Mouse (Mus musculus) limb, embryonic 13.5 days (tissue): ENCODE results near the gene Tmco1. TPM values are rescaled to one million over a fixed set of nuclear protein-coding genes. Genes with fewer than 3 reads are reported as not detected.
A peak's percentile ranks its signal among the peaks of the same experiment; 100 is the strongest.

Source experiments
- ATAC-seq: fragments of 200-750 bp; cut with Nextera tagmentation; 2 replicates; pipeline ENCODE4 v1.8.0; 2017; ENCODE audit warnings: low read depth, moderate number of reproducible peaks, moderate TSS enrichment; ENCODE audit not compliant: low FRiP score
- H3K27ac ChIP-seq: fragments of 300-500 bp; sonication (generic); 2 replicates; pipeline ENCODE4 v1.5.1; 2015; ENCODE audit warnings: inconsistent platforms, mild to moderate bottlenecking, moderate library complexity
- H3K27me3 ChIP-seq: fragments of 300-500 bp; sonication (generic); 2 replicates; pipeline ENCODE4 v1.6.1; 2015; ENCODE audit warnings: mild to moderate bottlenecking, inconsistent platforms
- H3K36me3 ChIP-seq: fragments of 300-500 bp; sonication (generic); 2 replicates; pipeline ENCODE4 v1.6.1; 2015; ENCODE audit warnings: inconsistent platforms, mild to moderate bottlenecking, moderate library complexity
- H3K4me1 ChIP-seq: fragments of 300-500 bp; sonication (generic); 2 replicates; pipeline ENCODE4 v1.6.1; 2015; ENCODE audit warnings: inconsistent platforms
- H3K4me2 ChIP-seq: fragments of 300-500 bp; sonication (generic); replicated peaks from 2 replicates; pipeline ENCODE4 v1.6.1; 2015; ENCODE audit warnings: inconsistent platforms, mild to moderate bottlenecking, moderate library complexity
- H3K4me3 ChIP-seq: fragments of 300-500 bp; sonication (generic); 2 replicates; pipeline ENCODE4 v1.5.1; 2015; ENCODE audit warnings: moderate library complexity, mild to moderate bottlenecking, inconsistent platforms
- H3K9ac ChIP-seq: fragments of 300-500 bp; sonication (generic); 2 replicates; pipeline ENCODE4 v1.6.1; 2015; ENCODE audit warnings: mild to moderate bottlenecking, inconsistent platforms
- H3K9me3 ChIP-seq: fragments of 300-500 bp; sonication (generic); 2 replicates; pipeline ENCODE4 v1.6.1; 2016; ENCODE audit warnings: inconsistent platforms
- WGBS: fragments of 180-500 bp; shearing (Covaris S2); methylation state at CpG from one replicate; pipeline ENCODE4 v1.1.7; 2015; 5-methylcytosine and 5-hydroxymethylcytosine counted together
- polyA plus RNA-seq: library from polyadenylated mRNA; unstranded; fragments of >200 nt; fragmentation: Nextera tagmentation; extraction: Ambion mirVana; gene quantifications from 2 replicates; pipeline ENCODE4 v1.2.1, GENCODE M21; 2015

The Tmco1 gene
- polyA plus RNA-seq, 1 experiment from 2014 or later, result 80.4 TPM

DNA sequence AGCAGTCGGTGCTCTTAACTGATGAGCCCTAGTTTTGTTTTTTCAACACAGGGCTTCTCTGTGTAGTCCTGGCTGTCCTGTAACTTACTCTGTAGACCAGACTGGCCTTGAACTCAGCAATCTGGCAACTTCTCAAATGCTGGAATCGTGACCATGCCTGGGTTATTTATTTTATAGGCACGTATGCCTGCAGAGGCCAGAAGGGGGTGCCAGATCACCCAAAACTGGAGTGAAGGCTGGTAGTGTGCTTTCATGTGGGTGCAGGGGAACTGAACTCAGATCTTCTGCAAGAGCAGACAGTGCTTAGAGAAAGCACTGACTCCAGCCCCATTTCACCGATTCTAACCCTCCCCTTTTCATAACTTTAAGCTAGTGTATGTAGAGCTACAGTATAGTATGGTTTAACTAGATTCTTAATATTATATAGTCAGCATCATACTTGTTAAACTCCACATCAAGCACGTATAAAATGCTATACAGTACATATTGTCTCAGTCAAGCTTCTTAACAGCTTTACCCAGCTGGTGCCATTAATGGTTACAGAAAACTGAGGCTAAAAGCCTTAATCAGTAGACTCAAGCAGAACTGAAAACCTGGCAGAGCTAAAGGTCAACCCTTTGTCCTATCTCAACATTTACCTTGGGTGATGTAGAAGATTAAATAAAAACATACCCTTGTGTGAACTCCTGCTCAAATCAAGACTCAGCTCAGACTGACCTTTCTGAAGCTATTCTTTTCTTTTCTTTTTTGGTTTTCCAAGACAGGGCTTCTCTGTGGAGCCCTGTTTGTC lies 1.5 kb upstream of the Tmco1 start:
- WGBS, result 69% methylated on average over 5 of the region's 5 CpGs
- Histone ChIP-seq H3K27ac (no peak overlapping the region), H3K4me3 (no peak overlapping the region), H3K4me1 (peaks cover 8% of the 10 kb centered on the region; the same call in 1 of the 2 replicates), H3K4me2 (no peak overlapping the region), H3K9me3 (no peaks in the 10 kb centered on the region), H3K27me3 (no peaks in the 10 kb centered on the region), H3K9ac (no peak overlapping the region), H3K36me3 (peaks cover 4% of the 10 kb centered on the region)
- ATAC-seq, result no peak

DNA sequence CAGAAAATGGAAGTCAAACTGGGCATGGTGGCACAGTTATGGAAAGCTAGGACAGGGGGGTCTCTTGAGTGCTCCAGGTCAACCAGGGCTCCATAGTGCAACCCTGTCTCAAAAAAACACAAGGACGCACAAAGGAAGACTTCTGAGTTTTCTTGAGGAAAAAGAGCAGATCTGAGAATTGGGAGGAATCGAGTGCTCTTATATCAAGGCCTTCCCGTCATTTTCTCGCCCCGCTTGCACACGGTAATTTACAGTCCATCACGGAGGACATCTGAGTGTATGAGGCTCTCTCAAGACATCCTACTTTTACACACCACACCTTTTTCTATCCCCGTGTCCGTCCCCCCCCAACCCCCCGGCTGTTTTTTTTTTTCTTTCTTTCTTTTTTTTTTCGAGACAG lies 504 bp upstream of the Tmco1 start:
- Histone ChIP-seq H3K27ac (no peak overlapping the region), H3K4me2 (peak overlapping the region; percentile 85), H3K4me3 (peak overlapping the region; percentile 79), H3K4me1 (peaks cover 8% of the 10 kb centered on the region; the same call in 1 of the 2 replicates), H3K9ac (peak overlapping the region; percentile 94), H3K9me3 (no peaks in the 10 kb centered on the region), H3K27me3 (no peaks in the 10 kb centered on the region), H3K36me3 (peaks cover 10% of the 10 kb centered on the region)
- 61% methylated on average over 11 of the region's 11 CpGs for WGBS
- ATAC-seq, result no peak

DNA sequence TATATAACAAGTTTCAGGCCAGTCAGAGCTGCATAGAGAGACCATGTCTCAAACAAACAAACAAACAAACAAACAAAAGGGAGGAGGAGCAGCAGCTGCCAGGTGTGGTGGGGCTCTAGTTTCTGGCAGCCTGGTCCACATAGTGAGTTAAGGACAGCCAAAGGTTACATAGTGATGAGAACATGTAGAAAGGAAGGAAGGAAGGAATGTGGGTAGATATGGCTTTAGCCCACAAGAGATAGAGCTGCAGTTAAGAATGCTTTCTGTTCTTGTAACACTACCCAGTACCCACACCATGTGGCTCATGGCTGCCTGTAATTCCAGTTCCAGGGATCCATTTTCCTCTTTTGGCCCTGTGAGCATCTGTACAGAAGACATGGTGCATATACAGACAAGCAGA lies 4.2 kb downstream of the Tmco1 start:
- Histone ChIP-seq H3K36me3 (peaks cover 33% of the 10 kb centered on the region), H3K9me3 (no peaks in the 10 kb centered on the region), H3K27ac (no peak overlapping the region), H3K9ac (no peak overlapping the region), H3K4me1 (peaks cover 8% of the 10 kb centered on the region; the same call in 1 of the 2 replicates), H3K4me2 (no peak overlapping the region), H3K4me3 (no peak overlapping the region), H3K27me3 (no peaks in the 10 kb centered on the region)
- no peak for ATAC-seq

DNA sequence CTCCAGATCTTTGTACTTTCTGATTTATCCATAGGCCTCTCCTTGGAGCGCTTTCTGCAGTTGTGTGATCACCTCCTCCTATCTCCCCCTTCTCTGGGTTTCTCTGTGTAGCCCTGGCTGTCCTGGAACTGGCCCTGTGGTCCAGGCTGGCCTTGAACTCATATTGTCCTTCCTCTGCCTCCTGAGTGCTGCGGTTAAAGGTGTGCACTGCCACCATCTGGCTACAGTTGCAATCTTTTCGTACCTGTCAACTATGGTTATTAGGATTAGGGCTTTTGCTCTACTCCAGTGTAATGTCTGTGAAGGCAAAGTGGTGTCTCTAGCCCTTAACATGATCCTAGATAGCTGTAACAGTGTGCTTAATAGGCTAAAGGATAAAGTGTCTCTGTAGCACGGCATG lies 5.0 kb downstream of the Tmco1 start:
- 84% methylated on average over 4 of the region's 4 CpGs for WGBS
- Histone ChIP-seq H3K9ac (no peak overlapping the region), H3K27ac (no peak overlapping the region), H3K4me3 (no peak overlapping the region), H3K27me3 (no peaks in the 10 kb centered on the region), H3K9me3 (no peaks in the 10 kb centered on the region), H3K36me3 (peaks cover 40% of the 10 kb centered on the region), H3K4me2 (no peak overlapping the region), H3K4me1 (peaks cover 4% of the 10 kb centered on the region; the same call in 1 of the 2 replicates)
- ATAC-seq, result no peak

DNA sequence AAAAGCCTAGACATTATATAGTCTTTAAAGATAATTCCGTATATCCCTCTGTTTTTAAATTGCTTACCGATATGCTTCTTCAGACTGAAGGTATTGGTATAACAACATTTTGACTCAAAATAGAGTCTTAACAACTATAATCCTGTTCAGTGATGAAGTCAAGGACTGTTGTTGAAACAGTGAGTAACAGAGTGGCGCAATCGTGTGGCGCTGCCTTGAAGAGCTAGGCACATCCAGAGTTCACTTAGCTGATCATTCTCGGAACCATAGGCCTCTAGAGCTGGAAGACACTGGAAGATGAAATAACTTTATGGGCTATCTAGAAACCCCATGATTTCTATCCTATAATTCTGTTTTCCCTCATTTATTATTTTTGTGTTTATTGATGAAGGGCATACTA lies 13.5 kb downstream of the Tmco1 start:
- H3K4me3 ChIP-seq, result no peak overlapping the region
- ATAC-seq, result no peak
- peaks cover 83% of the 10 kb centered on the region for H3K36me3 ChIP-seq
- H3K27ac ChIP-seq, result no peak overlapping the region
- no peaks in the 10 kb centered on the region for H3K9me3 ChIP-seq
- 97% methylated on average over 6 of the region's 6 CpGs for WGBS
- H3K4me2 ChIP-seq, result no peak overlapping the region
- no peak overlapping the region for H3K9ac ChIP-seq
- H3K27me3 ChIP-seq, result no peaks in the 10 kb centered on the region
- no peaks in the 10 kb centered on the region for H3K4me1 ChIP-seq

DNA sequence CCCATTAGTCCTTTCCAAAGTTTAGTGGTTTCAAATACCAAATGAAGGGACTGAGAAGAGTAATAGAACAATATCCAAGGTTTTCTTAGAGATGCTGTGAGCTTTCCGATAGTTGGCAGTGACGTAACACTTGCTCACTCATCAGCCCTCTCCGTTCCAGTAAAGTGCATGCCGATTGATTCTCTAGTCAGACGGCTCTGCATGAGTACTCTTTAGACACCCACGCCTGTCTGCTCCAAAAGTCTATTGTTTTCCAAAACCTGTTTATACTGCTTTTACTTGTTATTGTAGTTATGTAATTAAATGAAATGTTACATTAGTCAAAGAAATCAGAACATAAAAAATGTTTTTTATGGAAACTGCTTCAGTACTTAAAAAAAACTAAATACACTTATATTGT lies 20.6 kb downstream of the Tmco1 start:
- H3K4me1 ChIP-seq, result no peaks in the 10 kb centered on the region
- no peak overlapping the region for H3K9ac ChIP-seq
- 90% methylated on average over 6 of the region's 6 CpGs for WGBS
- H3K4me2 ChIP-seq, result no peak overlapping the region
- no peaks in the 10 kb centered on the region for H3K27me3 ChIP-seq
- no peak for ATAC-seq
- peaks cover 73% of the 10 kb centered on the region for H3K36me3 ChIP-seq
- H3K9me3 ChIP-seq, result no peaks in the 10 kb centered on the region
- no peak overlapping the region for H3K4me3 ChIP-seq
- no peak overlapping the region for H3K27ac ChIP-seq

DNA sequence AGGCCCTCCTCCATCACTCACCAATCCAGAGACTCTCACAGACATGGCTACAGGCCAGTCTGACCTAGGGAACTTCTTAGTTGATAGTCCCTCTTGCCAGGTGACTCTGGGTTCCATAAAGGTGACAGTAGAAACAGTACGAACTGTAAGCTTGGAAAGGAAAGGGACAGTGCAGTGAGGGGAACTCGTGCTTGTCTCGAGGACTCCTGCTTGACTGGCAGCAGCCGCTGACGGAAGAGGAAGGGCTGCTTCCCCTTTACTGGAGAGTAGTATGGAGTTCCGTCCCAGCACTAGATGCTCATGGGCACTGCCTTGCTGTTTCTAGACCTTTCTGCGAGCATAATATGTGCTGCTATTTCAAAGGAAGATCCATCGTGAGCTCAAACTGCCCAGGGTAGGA lies 22.9 kb downstream of the Tmco1 start:
- H3K27me3 ChIP-seq, result no peaks in the 10 kb centered on the region
- H3K4me1 ChIP-seq, result no peaks in the 10 kb centered on the region
- WGBS, result 93% methylated on average over 8 of the region's 8 CpGs
- H3K4me2 ChIP-seq, result no peak overlapping the region
- ATAC-seq, result no peak
- no peak overlapping the region for H3K9ac ChIP-seq
- H3K4me3 ChIP-seq, result no peak overlapping the region
- H3K27ac ChIP-seq, result no peak overlapping the region
- H3K9me3 ChIP-seq, result no peaks in the 10 kb centered on the region
- H3K36me3 ChIP-seq, result peaks cover 62% of the 10 kb centered on the region

DNA sequence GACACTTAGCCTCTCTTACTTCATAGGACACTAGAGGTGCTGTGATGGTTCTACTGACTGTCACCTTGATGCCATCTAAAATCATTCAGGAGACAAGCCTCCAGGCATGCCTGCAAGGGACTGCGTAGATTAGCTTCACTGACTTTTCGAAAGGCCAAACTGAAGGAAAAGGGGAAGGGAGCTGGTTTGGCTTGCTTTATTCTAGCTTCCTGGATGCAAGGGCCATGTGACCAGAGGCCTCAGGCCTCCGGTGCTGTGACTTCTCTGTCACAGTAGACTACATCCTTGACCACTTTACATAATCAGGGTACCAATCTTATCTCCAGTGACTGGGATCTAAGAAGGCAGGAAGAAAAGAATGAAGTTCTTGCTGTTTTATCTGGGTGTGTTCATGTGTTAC lies 28.2 kb downstream of the Tmco1 start:
- H3K9me3 ChIP-seq, result no peaks in the 10 kb centered on the region
- no peak for ATAC-seq
- H3K36me3 ChIP-seq, result peaks cover 21% of the 10 kb centered on the region
- H3K4me3 ChIP-seq, result no peak overlapping the region
- H3K9ac ChIP-seq, result no peak overlapping the region
- H3K4me2 ChIP-seq, result no peak overlapping the region
- H3K4me1 ChIP-seq, result no peaks in the 10 kb centered on the region
- peaks cover 15% of the 10 kb centered on the region for H3K27me3 ChIP-seq
- 88% methylated on average over 3 of the region's 3 CpGs for WGBS
- H3K27ac ChIP-seq, result no peak overlapping the region

DNA sequence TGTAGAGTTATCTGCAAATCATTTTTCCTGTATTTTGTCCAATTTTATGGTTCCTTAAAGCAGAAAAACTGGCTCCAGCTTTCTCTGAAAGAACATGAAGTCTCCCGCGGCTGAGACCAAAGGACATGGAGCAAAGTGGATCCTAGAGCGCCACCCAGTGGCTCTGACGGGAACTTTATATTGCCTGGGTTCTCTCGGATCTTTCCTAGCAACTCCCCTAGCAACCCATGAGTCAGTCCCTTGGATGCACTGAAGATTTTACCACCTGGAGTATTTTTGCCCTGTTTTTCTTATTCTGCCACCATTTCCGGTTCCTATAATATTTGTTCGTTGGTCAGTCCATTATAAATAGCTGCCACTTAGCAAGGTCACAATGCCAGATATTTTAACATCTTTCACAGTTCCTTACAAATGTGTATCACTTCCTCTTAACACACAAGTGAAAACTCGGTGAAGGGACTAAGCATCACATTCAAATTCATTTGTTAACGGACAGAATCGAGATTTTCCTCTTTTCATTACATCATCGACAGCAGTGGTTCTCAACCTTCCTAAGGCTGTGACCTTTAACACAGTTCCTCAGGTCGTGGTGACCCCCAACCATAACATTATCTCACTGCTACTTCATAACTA lies 29.4 kb downstream of the Tmco1 start:
- H3K4me1 ChIP-seq, result no peaks in the 10 kb centered on the region
- no peak overlapping the region for H3K9ac ChIP-seq
- H3K9me3 ChIP-seq, result no peaks in the 10 kb centered on the region
- ATAC-seq, result no peak
- no peak overlapping the region for H3K27ac ChIP-seq
- H3K27me3 ChIP-seq, result peaks cover 17% of the 10 kb centered on the region
- H3K4me2 ChIP-seq, result no peak overlapping the region
- H3K36me3 ChIP-seq, result peaks cover 10% of the 10 kb centered on the region
- 21% methylated on average over 12 of the region's 12 CpGs for WGBS
- no peak overlapping the region for H3K4me3 ChIP-seq

DNA sequence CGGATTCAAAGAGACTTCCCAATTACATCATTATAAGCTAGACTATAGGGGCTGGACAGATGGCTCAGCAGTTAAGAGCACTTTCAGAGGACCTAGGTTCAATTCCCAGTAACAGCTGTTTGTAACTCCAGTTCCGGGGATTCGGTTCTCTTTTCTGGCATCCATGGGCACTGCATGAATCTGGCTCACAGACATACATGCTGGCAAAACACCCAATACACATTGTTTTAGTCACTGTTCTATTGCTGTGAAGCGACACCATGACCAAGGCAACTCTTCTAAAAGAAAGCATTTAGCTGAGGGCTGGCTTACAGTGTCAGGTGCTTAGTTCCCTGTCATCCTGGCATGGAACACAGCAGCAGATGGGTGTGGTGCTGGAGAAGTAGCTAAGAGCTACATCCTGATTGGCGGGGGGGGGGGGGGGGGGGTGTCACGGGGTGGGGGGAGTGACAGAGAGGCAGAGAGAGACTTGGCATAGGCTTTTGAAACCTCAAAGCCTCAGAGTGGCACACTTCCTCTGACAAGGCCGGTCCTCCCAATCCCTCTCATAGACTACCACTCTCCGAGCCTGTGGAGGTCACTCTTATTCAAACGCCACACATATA lies 31.1 kb downstream of the Tmco1 start:
- H3K4me1 ChIP-seq, result no peaks in the 10 kb centered on the region
- WGBS, result 74% methylated on average over 8 of the region's 9 CpGs
- H3K9me3 ChIP-seq, result no peaks in the 10 kb centered on the region

DNA sequence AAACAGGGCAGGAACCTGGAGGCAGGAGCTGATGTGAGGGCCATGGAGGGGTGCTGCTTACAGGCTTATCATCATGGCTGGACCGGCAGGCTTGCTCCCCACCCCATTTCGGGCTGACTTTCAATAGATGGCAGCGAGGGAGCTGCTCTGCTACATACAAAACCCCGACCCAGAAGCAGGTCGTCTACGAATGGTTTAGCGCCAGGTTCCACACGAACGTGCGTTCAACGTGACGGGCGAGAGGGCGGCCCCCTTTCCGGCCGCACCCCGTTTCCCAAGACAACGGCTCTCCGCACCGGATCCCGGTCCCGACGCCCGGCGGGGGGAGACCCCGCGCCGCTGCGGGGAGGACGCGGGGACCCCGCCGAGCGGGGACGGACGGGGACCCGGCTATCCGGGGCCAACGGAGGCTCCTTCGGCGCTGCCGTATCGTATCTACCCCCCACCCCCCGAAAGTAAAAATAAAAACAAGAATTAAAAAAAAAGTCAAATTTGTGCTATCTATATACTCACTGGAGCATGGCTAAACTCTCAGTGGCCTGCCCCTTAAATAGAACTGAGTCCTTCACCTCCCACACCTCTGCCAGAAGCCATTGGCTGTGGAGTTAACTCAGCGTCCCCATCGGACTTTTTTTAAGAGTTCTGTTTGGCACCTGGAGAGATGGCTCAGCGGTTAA lies 32.1 kb downstream of the Tmco1 start:
- Histone ChIP-seq H3K27ac (no peak overlapping the region), H3K9me3 (no peaks in the 10 kb centered on the region), H3K4me2 (peak overlapping the region; percentile 81), H3K4me1 (no peaks in the 10 kb centered on the region), H3K36me3 (no peaks in the 10 kb centered on the region), H3K9ac (peak overlapping the region; percentile 68), H3K4me3 (peak overlapping the region; percentile 50), H3K27me3 (peaks cover 17% of the 10 kb centered on the region)
- peak; percentile 41; the same call in 1 of the 2 replicates for ATAC-seq
- WGBS, result 2% methylated on average over 47 of the region's 47 CpGs

More for the DNA sequence above, 31.1 kb downstream of the Tmco1 start:
- H3K4me2 ChIP-seq, result no peak overlapping the region
- H3K4me3 ChIP-seq, result no peak overlapping the region
- H3K27ac ChIP-seq, result no peak overlapping the region
- 0 out of 2 replicates have a peak, but pooled peaks cover 3% of the 10 kb centered on the region for H3K36me3 ChIP-seq
- peaks cover 17% of the 10 kb centered on the region for H3K27me3 ChIP-seq
- H3K9ac ChIP-seq, result no peak overlapping the region
- no peak for ATAC-seq
